Mouse (Mus musculus) C3H10T1/2 (cell line): Measurements from ENCODE around the gene Olfr959. TPM values are rescaled to one million over a fixed set of nuclear protein-coding genes. Genes with fewer than 3 reads are reported as not detected.

Source experiments
- polyA plus RNA-seq, 2 experiments: library from polyadenylated mRNA; unstranded; fragments of >200 nt; fragmentation: generic; extraction: Trizol; gene quantifications; one replicate each; pipeline ENCODE4 v1.2.1; 2012; ENCODE audit warnings: missing spikeins in 2 of 2

Olfr959 gene
- polyA plus RNA-seq = not detected

GRCm38 (mm10) chr9:39575469-39575868, at the start of gene Olfr959:
Gene Olfr959 (minus strand): TSS chr9:39575569.

GRCm38 (mm10) chr9:39621073-39621472, 45.7 kb upstream of the Olfr959 start, which contains the start of gene Olfr960:
Gene Olfr960 (plus strand): TSS chr9:39621373.

GRCm38 (mm10) chr9:39610355-39610754, 35.0 kb upstream of the Olfr959 start, which contains the start of gene Olfr148:
Gene Olfr148 (plus strand): TSS chr9:39610655.

GRCm38 (mm10) chr9:39603999-39604453, 28.7 kb upstream of the Olfr959 start, which contains the start of gene AW551984:
Gene AW551984 (minus strand): TSS chr9:39604403.

GRCm38 (mm10) chr9:39553946-39554345, 21.4 kb downstream of the Olfr959 start, which contains the start of gene Olfr958:
Gene Olfr958 (minus strand): TSS chr9:39554054.

Other genes starting within 250 kb of the Olfr959 start
- gene Olfr948, start 249.5 kb downstream of the Olfr959 start, polyA plus RNA-seq = not detected
- not detected for gene Olfr951, start 188.2 kb downstream of the Olfr959 start, polyA plus RNA-seq
- not detected for gene Olfr952, start 148.4 kb downstream of the Olfr959 start, polyA plus RNA-seq
- gene Olfr954, start 118.9 kb downstream of the Olfr959 start, polyA plus RNA-seq = not detected
- gene Olfr955, start 103.6 kb downstream of the Olfr959 start, polyA plus RNA-seq = not detected
- gene Olfr44, start 81.6 kb downstream of the Olfr959 start, polyA plus RNA-seq = not detected
- gene Olfr957, start 59.8 kb downstream of the Olfr959 start, polyA plus RNA-seq = not detected
- not detected for gene Olfr958, start 21.5 kb downstream of the Olfr959 start, polyA plus RNA-seq
- not detected for gene AW551984, start 28.8 kb upstream of the Olfr959 start, polyA plus RNA-seq
- gene Olfr148, start 35.1 kb upstream of the Olfr959 start, polyA plus RNA-seq = not detected
- not detected for gene Olfr960, start 45.8 kb upstream of the Olfr959 start, polyA plus RNA-seq
- gene Olfr961, start 69.5 kb upstream of the Olfr959 start, polyA plus RNA-seq = not detected
- not detected for gene Olfr963, start 91.6 kb upstream of the Olfr959 start, polyA plus RNA-seq
- gene Olfr149, start 131.5 kb upstream of the Olfr959 start, polyA plus RNA-seq = not detected
- gene Olfr965, start 135.8 kb upstream of the Olfr959 start, polyA plus RNA-seq = not detected
- not detected for gene Olfr150, start 155.4 kb upstream of the Olfr959 start, polyA plus RNA-seq
- not detected for gene Olfr967, start 170.7 kb upstream of the Olfr959 start, polyA plus RNA-seq
- not detected for gene Olfr968, start 207.7 kb upstream of the Olfr959 start, polyA plus RNA-seq
- gene Olfr969, start 215.4 kb upstream of the Olfr959 start, polyA plus RNA-seq = not detected
- not detected for gene Olfr970, start 233.3 kb upstream of the Olfr959 start, polyA plus RNA-seq